Mouse (Mus musculus) myocyte (in vitro differentiated cells): ENCODE data around the gene Kcnn3.

Experiments
- POLR2A ChIP-seq: IDR thresholded peaks from one replicate; pipeline ENCODE4 v1.6.1; 2011; ENCODE audit warnings: low read depth, mild to moderate bottlenecking, control low read depth, moderate library complexity; ENCODE audit not compliant: insufficient read length
- TCF12 ChIP-seq: IDR thresholded peaks from one replicate; pipeline ENCODE4 v1.6.1; 2011; ENCODE audit warnings: mild to moderate bottlenecking, control low read depth; ENCODE audit not compliant: poor library complexity, insufficient read depth, severe bottlenecking
- USF1 ChIP-seq: IDR thresholded peaks from one replicate; pipeline ENCODE4 v1.6.1; 2011; ENCODE audit warnings: low read depth, mild to moderate bottlenecking, control low read depth, moderate library complexity

- no peak for TF ChIP-seq POLR2A
- TF ChIP-seq USF1: no peak
- no peak for TF ChIP-seq TCF12
Measured at GRCm38 (mm10) chr3:89501486-89501885, 18.5 kb upstream of the Kcnn3 start.
